Mouse (Mus musculus) kidney, adult 2 months (tissue): ENCODE measurements around the gene Fancg.

Experiments
- CTCF ChIP-seq: fragments of 200-500 bp; conservative IDR thresholded peaks from 2 replicates; pipeline ENCODE4 v1.5.1; 2011; ENCODE audit warnings: low read depth, mild to moderate bottlenecking, control low read depth, low read length, moderate library complexity, mixed read lengths; ENCODE audit not compliant: insufficient read depth, insufficient read length
- POLR2A ChIP-seq: fragments of 200-500 bp; IDR thresholded peaks from one replicate; pipeline ENCODE4 v1.6.1; 2011; ENCODE audit warnings: low read depth, low read length, control low read depth

- TF ChIP-seq CTCF (peak; percentile 30; the same call in 1 of the 2 replicates), POLR2A (peak; percentile 63)
Measured at GRCm38 (mm10) chr4:43031237-43031995, 21.1 kb upstream of the Fancg start, which contains the start of gene Stoml2.
